Mouse (Mus musculus): ENCODE results near the gene Gimap1.
A peak's percentile ranks its signal among the peaks of the same experiment; 100 is the strongest.

Gimap1 gene

GRCm38 (mm10) chr6:48739780-48740055 lies 864 bp downstream of the Gimap1 start:
- DNase-seq (ENCODE audit: low spot score in 2 of 2), result no peak

GRCm38 (mm10) chr6:48740501-48741169 lies 1.8 kb downstream of the Gimap1 start:
- no peak for DNase-seq (ENCODE audit: low spot score in 2 of 2)

GRCm38 (mm10) chr6:48741273-48741672 lies 2.4 kb downstream of the Gimap1 start:
- DNase-seq (ENCODE audit: low spot score in 2 of 2), result no peak

GRCm38 (mm10) chr6:48741711-48742206 lies 2.9 kb downstream of the Gimap1 start:
- DNase-seq (ENCODE audit: low spot score in 2 of 2), result no peak

- DNase-seq (ENCODE audit: low spot score in 2 of 2), result peak; percentile 7 to 11
These were observed 3.8 kb downstream of the Gimap1 start for GRCm38 (mm10) chr6:48742422-48743351.

- no peak for DNase-seq (ENCODE audit: low spot score in 2 of 2)
These were observed 6.6 kb downstream of the Gimap1 start for GRCm38 (mm10) chr6:48745490-48745889.

- DNase-seq (ENCODE audit: low spot score in 2 of 2), result peak; percentile 12 to 21
These were observed 7.4 kb downstream of the Gimap1 start, which contains the start of gene Gimap5 for GRCm38 (mm10) chr6:48745959-48746889. Gimap5 (plus strand) TSS chr6:48746197.

- no peak for DNase-seq (ENCODE audit: low spot score in 2 of 2)
These were observed 8.5 kb downstream of the Gimap1 start for GRCm38 (mm10) chr6:48747091-48747966.

GRCm38 (mm10) chr6:48763567-48764270 lies 24.9 kb downstream of the Gimap1 start:
- no peak for DNase-seq (ENCODE audit: low spot score in 2 of 2)

GRCm38 (mm10) chr6:48764496-48764895 lies 25.6 kb downstream of the Gimap1 start:
- no peak for DNase-seq (ENCODE audit: low spot score in 2 of 2)

- no peak for DNase-seq (ENCODE audit: low spot score in 2 of 2)
These were observed 29.5 kb downstream of the Gimap1 start for GRCm38 (mm10) chr6:48768178-48768869.

- no peak for DNase-seq (ENCODE audit: low spot score in 2 of 2)
These were observed 30.1 kb downstream of the Gimap1 start for GRCm38 (mm10) chr6:48768933-48769332.

GRCm38 (mm10) chr6:48770696-48771095 lies 31.8 kb downstream of the Gimap1 start, which contains the start of gene Gimap3:
Gimap3 (minus strand) TSS chr6:48770851.
- DNase-seq (ENCODE audit: low spot score in 2 of 2), result no peak

GRCm38 (mm10) chr6:48772030-48772429 lies 33.2 kb downstream of the Gimap1 start:
- peak; percentile 76 to 80 for DNase-seq (ENCODE audit: low spot score in 2 of 2)

GRCm38 (mm10) chr6:48784406-48784805 lies 45.6 kb downstream of the Gimap1 start:
- DNase-seq (ENCODE audit: low spot score in 2 of 2), result no peak

GRCm38 (mm10) chr6:48785189-48785588 lies 46.3 kb downstream of the Gimap1 start:
- DNase-seq (ENCODE audit: low spot score in 2 of 2), result no peak

- no peak for DNase-seq (ENCODE audit: low spot score in 2 of 2)
These were observed 46.7 kb downstream of the Gimap1 start for GRCm38 (mm10) chr6:48785601-48786000.

- no peak for DNase-seq (ENCODE audit: low spot score in 2 of 2)
These were observed 49.0 kb downstream of the Gimap1 start for GRCm38 (mm10) chr6:48787867-48788266.
